Comparison of ENCODE assay signal across 12 mouse cellular contexts in genomic region chr7:30008020-30008690, GRCm38 (mm10). TPM values are rescaled to one million over a fixed set of nuclear protein-coding genes. Genes with fewer than 3 reads are reported as not detected.
DNase-seq lines count a peak whose midpoint lies in the region; ATAC-seq and TF ChIP-seq lines count a peak whose summit lies in the region.
"Had no signal": no experiment of that assay in that cellular context is flagged by ENCODE, and none has a peak within 500 bp of the region (broad histone marks: within the 10 kb centered on the region; RNA-seq: fewer than 3 reads in every experiment).

No protein-coding gene starts in this region.

- no peaks in the 10 kb centered on the region; the same call in 1 of the 2 replicates for H3K4me1 ChIP-seq in thymus, adult 2 months (replicated peaks; ENCODE audit: control insufficient read depth, insufficient read depth, low read length)
- peaks cover 9% of the 10 kb centered on the region for H3K4me1 ChIP-seq in midbrain, embryonic 15.5 days

- WGBS in thymus, adult 2 months: 85% methylated on average over 6 of the region's 6 CpGs
- 83% methylated on average over 6 of the region's 6 CpGs for WGBS in midbrain, embryonic 15.5 days

- TF ChIP-seq POLR2A in thymus, adult 2 months (IDR thresholded peaks at IDR 0.05; ENCODE audit: control insufficient read depth, extremely low read depth, insufficient read depth, low read length, poor library complexity): no peak

- no peaks in the 10 kb centered on the region for H3K27me3 ChIP-seq in thymus, adult 2 months (ENCODE audit: control insufficient read depth, insufficient read depth, low read length)
- H3K27me3 ChIP-seq in midbrain, embryonic 15.5 days (replicated peaks): no peaks in the 10 kb centered on the region

- H3K4me2 ChIP-seq in midbrain, embryonic 15.5 days: no peak overlapping the region

- no peak overlapping the region for H3K4me3 ChIP-seq in thymus, adult 2 months (ENCODE audit: control insufficient read depth, insufficient read depth, low read length)
- H3K4me3 ChIP-seq in midbrain, embryonic 15.5 days: no peak overlapping the region
- H3K4me3 ChIP-seq: heart, adult 2 months had no signal

- no peaks in the 10 kb centered on the region for H3K9me3 ChIP-seq in midbrain, embryonic 15.5 days

- 0 out of 2 replicates have a peak overlapping the region, but pooled peaks have one; percentile 8 for H3K27ac ChIP-seq in thymus, adult 2 months (ENCODE audit: control insufficient read depth, insufficient read depth, low read length)
- H3K27ac ChIP-seq in midbrain, embryonic 15.5 days: no peak overlapping the region
- H3K27ac ChIP-seq: heart, adult 2 months had no signal

- ATAC-seq in granulocyte monocyte progenitor cell, adult 5-6 weeks (replicated peaks; ENCODE audit: poor library complexity, severe bottlenecking): peak; percentile 82
- ATAC-seq in midbrain, embryonic 15.5 days (replicated peaks): no peak

- no peaks in the 10 kb centered on the region for H3K36me3 ChIP-seq in thymus, adult 2 months (ENCODE audit: control insufficient read depth, insufficient read depth, low read length)
- H3K36me3 ChIP-seq in midbrain, embryonic 15.5 days (replicated peaks): no peaks in the 10 kb centered on the region

- peak; percentile 74 for DNase-seq in heart, adult 11 months
- DNase-seq in heart, adult 9 months (ENCODE audit: low spot score in 2 of 2): no peak
- DNase-seq in thymus, adult 2 months: no peak
- DNase-seq in thymus, postnatal 25 days: no peak
- no peak for DNase-seq in natural killer cell, adult 2 months (ENCODE audit: low spot score in 2 of 2)
- DNase-seq in heart, postnatal 36 days: no peak
- DNase-seq: heart, adult 2 months; kidney, postnatal 25 days; lung, postnatal 4 days; right cerebral cortex, postnatal 14 days had no signal

- TF ChIP-seq CTCF in thymus, adult 2 months (IDR thresholded peaks at IDR 0.05; ENCODE audit: borderline replicate concordance, control insufficient read depth, extremely low read depth, insufficient read depth, low read length, poor library complexity): no peak

- intact Hi-C loops in heart, postnatal 36 days (cut with DNase I): no loop called here

- H3K9ac ChIP-seq in midbrain, embryonic 15.5 days: no peak overlapping the region

RNA-seq across cellular contexts. Expression of gene Zfp568, which starts 24.4 kb away (rescaled TPM):
- polyA plus RNA-seq in thymus, adult 2 months (2012; rRNA removed): 4.4 and 4.6 TPM in 2 replicates
- total RNA-seq in granulocyte monocyte progenitor cell, adult 5-6 weeks (2014; fragmentation: Nextera tagmentation): 16.5 and 22.3 TPM in 2 replicates
- total RNA-seq in granulocyte monocyte progenitor cell, adult 5-6 weeks (2017): 50.3 and 51.3 TPM in 2 replicates
- total RNA-seq in heart, postnatal 36 days (2021): 10 to 100 TPM; 22.0 to 22.7 TPM
- 6.0 and 7.0 TPM in 2 replicates for polyA plus RNA-seq in midbrain, embryonic 15.5 days (2015; fragmentation: Nextera tagmentation; extraction: Ambion mirVana)

RNA-seq across cellular contexts. Expression of gene Zfp14, which starts 43.0 kb away (rescaled TPM):
- polyA plus RNA-seq in thymus, adult 2 months (2012; rRNA removed): 2.2 and 3.3 TPM in 2 replicates
- total RNA-seq in granulocyte monocyte progenitor cell, adult 5-6 weeks (2014; fragmentation: Nextera tagmentation): 0.52 and 2.4 TPM in 2 replicates
- 1.2 and 1.4 TPM in 2 replicates for total RNA-seq in granulocyte monocyte progenitor cell, adult 5-6 weeks (2017)
- total RNA-seq in heart, postnatal 36 days (2021): 1 to 10 TPM; 2.4 to 2.7 TPM
- polyA plus RNA-seq in midbrain, embryonic 15.5 days (2015; fragmentation: Nextera tagmentation; extraction: Ambion mirVana): 12.0 and 13.7 TPM in 2 replicates

RNA-seq across cellular contexts. Expression of gene Zfp74, which starts 54.3 kb away (rescaled TPM):
- polyA plus RNA-seq in thymus, adult 2 months (2012; rRNA removed): 11.8 and 12.3 TPM in 2 replicates
- total RNA-seq in granulocyte monocyte progenitor cell, adult 5-6 weeks (2014; fragmentation: Nextera tagmentation): 10.7 and 12.4 TPM in 2 replicates
- total RNA-seq in granulocyte monocyte progenitor cell, adult 5-6 weeks (2017): 6.9 and 9.3 TPM in 2 replicates
- total RNA-seq in heart, postnatal 36 days (2021): 1 to 10 TPM; 5.9 TPM
- 23.4 and 24.2 TPM in 2 replicates for polyA plus RNA-seq in midbrain, embryonic 15.5 days (2015; fragmentation: Nextera tagmentation; extraction: Ambion mirVana)
